Mouse (Mus musculus) liver, adult (tissue): ENCODE results near the gene Nudc.

Source experiments
- GATA4 ChIP-seq: IDR thresholded peaks from 2 replicates; pipeline ENCODE4 v1.6.1; 2014; ENCODE audit warnings: mild to moderate bottlenecking, low read length; ENCODE audit not compliant: insufficient replicate concordance

The Nudc gene

GRCm38 (mm10) chr4:133504755-133505485, 40.9 kb downstream of the Nudc start:
- TF ChIP-seq GATA4: no peak

GRCm38 (mm10) chr4:133504300-133504699, 41.5 kb downstream of the Nudc start:
- TF ChIP-seq GATA4: no peak

GRCm38 (mm10) chr4:133501514-133501913, 44.3 kb downstream of the Nudc start:
- no peak for TF ChIP-seq GATA4

GRCm38 (mm10) chr4:133498160-133498724, 47.6 kb downstream of the Nudc start, which contains the start of gene Trnp1:
Trnp1 (minus strand) TSS chr4:133498550.
- TF ChIP-seq GATA4: no peak

- no peak for TF ChIP-seq GATA4
Observed at GRCm38 (mm10) chr4:133497461-133498159, 48.2 kb downstream of the Nudc start.

GRCm38 (mm10) chr4:133496738-133497445, 48.9 kb downstream of the Nudc start:
- TF ChIP-seq GATA4: no peak

GRCm38 (mm10) chr4:133495711-133496110, 50.1 kb downstream of the Nudc start:
- TF ChIP-seq GATA4: no peak

GRCm38 (mm10) chr4:133494867-133495266, 50.9 kb downstream of the Nudc start:
- TF ChIP-seq GATA4: no peak

- TF ChIP-seq GATA4: no peak
Observed at GRCm38 (mm10) chr4:133494432-133494831, 51.4 kb downstream of the Nudc start.

GRCm38 (mm10) chr4:133493895-133494294, 51.9 kb downstream of the Nudc start:
- no peak for TF ChIP-seq GATA4

- no peak for TF ChIP-seq GATA4
Observed at GRCm38 (mm10) chr4:133491800-133492199, 54.0 kb downstream of the Nudc start.

GRCm38 (mm10) chr4:133489489-133490245, 56.1 kb downstream of the Nudc start:
- TF ChIP-seq GATA4: no peak

- no peak for TF ChIP-seq GATA4
Observed at GRCm38 (mm10) chr4:133488619-133489392, 57.0 kb downstream of the Nudc start.
